Mouse (Mus musculus): ENCODE measurements at regions not wholly inside any gene's neighbourhood (a gene's known extent, or its start where the extent isn't known, plus 50 kb on each side); places are given as distances from the start of the nearest gene placed in this dataset.
A peak's percentile ranks its signal among the peaks of the same experiment; 100 is the strongest.

GRCm38 (mm10) chr4:69197577-69197976 is 243.4 kb upstream of the Brinp1 start:
- DNase-seq, result no peak

- no peak for DNase-seq
Observed at GRCm38 (mm10) chr4:69196094-69196493, 241.9 kb upstream of the Brinp1 start.

- DNase-seq, result peak; percentile 57
Observed at GRCm38 (mm10) chr4:69195645-69196044, 241.4 kb upstream of the Brinp1 start.
